Mouse (Mus musculus): ENCODE data around the gene Cs.

GRCm38 (mm10) chr10:128323516-128323915, 14.0 kb upstream of the Cs start:
- TF ChIP-seq TCF12 (IDR thresholded peaks at IDR 0.05; ENCODE audit: low read depth, low read length) (no peak), CTCF (IDR thresholded peaks at IDR 0.05 in 2 of 3, conservative IDR thresholded peaks at IDR 0.05 in 1 of 3; ENCODE audit: control insufficient read depth in 1 of 3, insufficient read depth in 1 of 3, low read depth in 2 of 3, low read length in 3 of 3, poor library complexity in 1 of 3, severe bottlenecking in 1 of 3) (no peak), HCFC1 (IDR thresholded peaks at IDR 0.05; ENCODE audit: low read depth, low read length) (no peak), POLR2A (IDR thresholded peaks at IDR 0.05; ENCODE audit: control insufficient read depth in 1 of 2, insufficient read depth in 1 of 2, low read depth in 1 of 2, low read length in 2 of 2, poor library complexity in 1 of 2) (peak in 1 of 2 experiments; percentile 58; a peak in 2 of 4 replicates)
